Mouse (Mus musculus) hindbrain, embryonic 10.5 days (tissue): ENCODE measurements at regions not wholly inside any gene's neighbourhood (a gene's known extent, or its start where the extent isn't known, plus 50 kb on each side); places are given as distances from the start of the nearest gene placed in this dataset.

Source experiments
- DNase-seq: peaks from one replicate; pipeline ENCODE4 v3.0.0-alpha.2; 2017; ENCODE audit warnings: low spot score
- H3K27ac ChIP-seq: fragments of 300-500 bp; sonication (generic); 2 replicates; pipeline ENCODE4 v1.5.1; 2016; ENCODE audit warnings: mild to moderate bottlenecking, moderate library complexity
- H3K27me3 ChIP-seq: fragments of 300-500 bp; sonication (generic); 2 replicates; pipeline ENCODE4 v1.6.1; 2016; ENCODE audit warnings: mild to moderate bottlenecking; ENCODE audit not compliant: poor library complexity, insufficient read depth, severe bottlenecking
- H3K36me3 ChIP-seq: fragments of 300-500 bp; sonication (generic); 2 replicates; pipeline ENCODE4 v1.6.1; 2016; ENCODE audit warnings: mild to moderate bottlenecking, moderate library complexity
- H3K4me1 ChIP-seq: fragments of 300-500 bp; sonication (generic); replicated peaks from 2 replicates; pipeline ENCODE4 v1.6.1; 2016; ENCODE audit warnings: mild to moderate bottlenecking
- H3K4me3 ChIP-seq: fragments of 300-500 bp; sonication (generic); 2 replicates; pipeline ENCODE4 v1.5.1; 2016; ENCODE audit warnings: mild to moderate bottlenecking, moderate library complexity
- H3K9me3 ChIP-seq: fragments of 300-500 bp; sonication (generic); 2 replicates; pipeline ENCODE4 v1.6.1; 2016; ENCODE audit warnings: mild to moderate bottlenecking, moderate library complexity
- WGBS: fragments of 180-500 bp; shearing (Covaris S2); methylation state at CpG from one replicate; pipeline ENCODE4 v1.1.7; 2016; 5-methylcytosine and 5-hydroxymethylcytosine counted together

DNA sequence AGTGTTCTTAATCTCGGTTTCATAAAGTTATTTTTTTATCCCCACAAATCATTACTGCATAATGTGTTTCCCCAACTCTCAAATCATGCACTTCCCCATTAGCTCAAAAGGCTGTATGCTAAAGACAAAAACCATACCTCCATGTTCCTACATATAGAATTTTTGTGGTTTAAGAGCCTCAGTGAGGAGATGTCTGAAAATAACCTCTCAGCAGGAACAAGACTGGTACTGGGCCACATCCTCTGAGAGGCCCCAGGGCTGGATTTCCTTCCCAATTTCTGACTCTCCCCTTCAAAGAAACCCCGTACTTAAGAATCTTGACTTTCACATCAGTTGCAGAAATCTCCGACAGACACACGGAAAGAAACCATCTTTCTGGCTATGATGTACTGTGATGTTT lies 580.7 kb upstream of the Nox3 start:
- no peak for DNase-seq
- H3K27me3 ChIP-seq, result no peaks in the 10 kb centered on the region
- no peaks in the 10 kb centered on the region for H3K9me3 ChIP-seq
- H3K4me1 ChIP-seq, result no peaks in the 10 kb centered on the region
- H3K4me3 ChIP-seq, result no peak overlapping the region
- 86% methylated on average over 4 of the region's 4 CpGs for WGBS
- H3K36me3 ChIP-seq, result no peaks in the 10 kb centered on the region
- no peak overlapping the region for H3K27ac ChIP-seq

DNA sequence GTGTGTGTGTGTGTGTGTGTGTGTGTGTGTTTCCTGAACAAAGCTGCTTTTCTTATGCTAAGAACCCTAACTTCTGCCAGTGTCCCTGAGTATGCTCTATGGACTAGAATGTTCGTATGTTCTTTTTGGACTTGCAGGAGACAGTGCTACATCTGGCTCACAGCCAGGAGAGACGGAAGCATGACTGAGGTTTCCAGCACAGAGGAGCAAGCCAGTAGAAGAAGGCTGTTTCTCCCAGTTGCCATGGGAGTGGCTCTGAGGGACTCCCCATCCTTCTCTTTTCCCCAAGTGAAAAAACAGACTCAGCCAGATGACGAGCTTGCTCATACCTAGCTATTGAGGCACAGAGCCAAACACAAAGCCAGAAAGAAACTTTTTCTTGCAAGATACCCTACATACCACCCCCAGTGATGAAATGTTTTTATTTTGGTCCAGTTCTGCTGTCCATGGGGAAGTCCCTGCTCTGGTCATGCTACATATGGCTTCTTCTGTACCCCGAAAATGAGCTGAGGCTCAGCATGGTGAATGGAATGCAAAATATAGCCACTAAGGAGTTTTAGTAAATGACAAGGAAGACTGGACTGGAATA lies 582.3 kb upstream of the Nox3 start:
- Histone ChIP-seq H3K27me3 (no peaks in the 10 kb centered on the region), H3K27ac (no peak overlapping the region), H3K36me3 (no peaks in the 10 kb centered on the region), H3K9me3 (no peaks in the 10 kb centered on the region), H3K4me1 (no peaks in the 10 kb centered on the region), H3K4me3 (no peak overlapping the region)
- no peak for DNase-seq
- 82% methylated on average over 4 of the region's 4 CpGs for WGBS

DNA sequence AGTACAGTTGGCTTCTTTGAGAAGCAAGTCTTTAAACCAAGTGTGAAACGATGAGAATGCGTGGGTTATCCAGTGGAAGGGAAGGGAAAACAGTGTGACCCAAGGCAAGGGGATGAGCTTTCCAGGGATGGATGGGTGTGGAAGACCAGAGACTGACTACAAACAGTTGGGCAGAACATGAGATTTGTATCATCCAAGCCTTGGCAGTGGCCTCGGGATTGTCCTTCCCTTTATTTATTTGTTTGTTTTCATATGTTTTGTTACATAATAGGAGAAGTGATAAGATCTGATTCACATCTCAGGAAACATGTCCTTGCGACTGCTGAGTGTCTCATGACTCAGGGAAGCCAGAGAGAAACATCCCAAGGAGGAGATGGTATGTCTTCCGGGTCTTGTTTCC lies 585.4 kb upstream of the Nox3 start:
- WGBS, result 91% methylated on average over 5 of the region's 5 CpGs
- Histone ChIP-seq H3K9me3 (no peaks in the 10 kb centered on the region), H3K4me3 (no peak overlapping the region), H3K4me1 (no peaks in the 10 kb centered on the region), H3K27ac (no peak overlapping the region), H3K27me3 (no peaks in the 10 kb centered on the region), H3K36me3 (no peaks in the 10 kb centered on the region)
- DNase-seq, result no peak

DNA sequence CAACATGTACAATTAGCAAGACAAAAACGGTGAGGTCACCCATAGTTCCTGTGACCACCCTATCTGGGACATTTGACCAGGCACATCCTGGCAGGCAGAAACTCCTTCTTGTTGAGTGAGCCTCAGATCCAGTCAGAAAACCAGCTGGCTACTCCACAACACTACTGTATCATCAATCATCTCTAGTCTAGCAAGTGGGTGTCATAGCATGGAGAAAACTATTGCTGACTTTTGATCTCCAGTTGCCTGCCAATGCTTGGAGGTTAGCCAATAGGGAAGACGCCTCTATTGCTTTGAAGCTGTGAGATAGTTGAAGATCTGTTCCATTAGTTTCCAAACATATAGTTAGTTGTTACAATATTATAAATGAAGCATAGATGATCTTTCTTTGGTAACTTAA lies 595.4 kb upstream of the Nox3 start:
- WGBS, result 93% methylated on average over 2 of the region's 2 CpGs
- H3K9me3 ChIP-seq, result no peaks in the 10 kb centered on the region
- no peaks in the 10 kb centered on the region for H3K4me1 ChIP-seq
- no peak for DNase-seq
- H3K36me3 ChIP-seq, result no peaks in the 10 kb centered on the region
- no peak overlapping the region for H3K4me3 ChIP-seq
- no peaks in the 10 kb centered on the region for H3K27me3 ChIP-seq
- no peak overlapping the region for H3K27ac ChIP-seq

DNA sequence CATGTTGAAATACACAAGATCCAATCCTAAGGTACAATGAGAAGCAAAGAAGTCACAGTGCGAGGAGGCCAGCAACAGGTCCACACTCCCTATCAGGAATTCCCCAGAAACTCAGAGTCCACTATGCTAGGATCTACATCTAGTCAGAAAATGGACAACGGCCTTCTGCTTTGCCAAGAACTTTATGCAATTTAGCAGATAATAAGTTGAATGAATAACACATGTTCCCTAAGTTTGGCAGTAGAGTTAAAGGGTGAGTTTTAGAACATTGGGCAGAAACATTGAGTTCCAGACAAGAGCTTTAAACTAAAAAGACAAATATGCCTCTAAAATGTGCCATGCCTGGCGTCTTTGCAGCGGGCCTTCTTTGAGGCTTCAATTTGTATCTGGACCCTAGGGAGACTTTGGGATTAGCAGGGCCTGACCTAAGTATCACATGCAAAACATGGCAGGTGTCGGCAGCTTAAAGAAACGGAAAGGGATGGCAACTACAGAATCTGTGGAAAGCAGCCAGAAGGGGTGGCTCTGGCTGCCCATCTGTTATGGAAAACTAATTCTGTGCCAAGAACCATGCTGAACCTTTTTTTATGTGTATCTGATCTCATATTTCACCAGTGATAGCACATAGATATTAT lies 600.6 kb upstream of the Nox3 start:
- Histone ChIP-seq H3K27ac (no peak overlapping the region), H3K4me3 (no peak overlapping the region), H3K27me3 (no peaks in the 10 kb centered on the region), H3K36me3 (no peaks in the 10 kb centered on the region), H3K9me3 (no peaks in the 10 kb centered on the region), H3K4me1 (no peaks in the 10 kb centered on the region)
- WGBS, result 83% methylated on average over 6 of the region's 6 CpGs
- DNase-seq, result no peak

DNA sequence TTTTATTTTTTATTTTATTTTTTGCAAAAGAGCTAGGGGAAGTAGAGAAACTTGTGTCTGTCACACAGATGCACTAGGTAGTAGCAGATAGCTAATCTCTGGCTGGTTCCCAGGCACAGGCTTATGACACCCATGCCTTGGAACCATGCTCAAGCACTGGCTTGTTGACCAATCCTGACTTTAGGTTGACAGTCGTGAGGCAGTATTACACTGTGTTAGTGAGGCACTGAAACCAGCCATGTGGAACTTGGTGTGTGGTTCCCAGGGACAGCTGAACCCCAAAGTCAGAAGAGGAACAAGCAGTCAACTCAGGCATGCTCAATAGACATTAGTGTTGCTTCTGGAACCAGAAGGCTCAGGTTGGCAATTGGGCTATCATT lies 601.1 kb upstream of the Nox3 start:
- Histone ChIP-seq H3K9me3 (no peaks in the 10 kb centered on the region), H3K27ac (no peak overlapping the region), H3K4me1 (no peaks in the 10 kb centered on the region), H3K27me3 (no peaks in the 10 kb centered on the region), H3K4me3 (no peak overlapping the region), H3K36me3 (no peaks in the 10 kb centered on the region)
- DNase-seq, result no peak
- WGBS, result 74% methylated on average over 1 of the region's 1 CpGs

DNA sequence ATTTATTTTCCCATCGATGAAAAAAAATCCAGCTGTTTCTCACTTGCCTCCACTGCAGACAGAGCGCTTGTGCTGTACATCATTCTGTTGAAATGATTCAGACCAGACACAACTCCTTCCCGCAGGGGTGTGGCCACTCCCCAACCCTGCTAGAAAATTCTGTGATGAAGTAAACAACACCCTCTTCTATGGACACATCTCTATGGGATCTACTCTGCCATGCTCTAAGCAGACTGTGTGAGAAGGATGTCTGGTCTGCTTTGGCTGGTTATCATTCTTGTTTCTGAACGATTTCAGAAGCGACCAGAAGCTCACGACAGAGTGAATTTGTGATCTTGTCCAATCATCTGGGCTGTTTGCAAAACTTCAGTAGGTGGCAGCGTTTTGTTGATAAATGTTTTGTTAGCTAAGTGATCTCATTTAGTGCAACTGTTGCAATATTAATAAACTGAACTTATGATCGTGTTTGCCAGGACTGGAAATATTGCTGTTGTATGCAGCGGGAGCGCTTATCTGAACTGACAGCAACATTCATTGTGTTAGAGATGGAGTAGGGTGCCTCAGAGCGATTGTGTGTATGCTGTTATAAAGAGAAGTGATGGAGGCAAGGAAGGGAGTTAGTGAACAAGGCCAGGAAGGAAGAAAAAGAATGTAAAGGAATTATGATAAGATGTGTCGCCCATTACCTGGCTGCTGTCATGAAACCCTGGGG lies 605.2 kb upstream of the Nox3 start:
- DNase-seq, result no peak
- no peaks in the 10 kb centered on the region for H3K27me3 ChIP-seq
- no peaks in the 10 kb centered on the region for H3K9me3 ChIP-seq
- H3K4me3 ChIP-seq, result no peak overlapping the region
- H3K4me1 ChIP-seq, result no peaks in the 10 kb centered on the region
- H3K27ac ChIP-seq, result no peak overlapping the region
- H3K36me3 ChIP-seq, result no peaks in the 10 kb centered on the region
- WGBS, result 91% methylated on average over 12 of the region's 12 CpGs

DNA sequence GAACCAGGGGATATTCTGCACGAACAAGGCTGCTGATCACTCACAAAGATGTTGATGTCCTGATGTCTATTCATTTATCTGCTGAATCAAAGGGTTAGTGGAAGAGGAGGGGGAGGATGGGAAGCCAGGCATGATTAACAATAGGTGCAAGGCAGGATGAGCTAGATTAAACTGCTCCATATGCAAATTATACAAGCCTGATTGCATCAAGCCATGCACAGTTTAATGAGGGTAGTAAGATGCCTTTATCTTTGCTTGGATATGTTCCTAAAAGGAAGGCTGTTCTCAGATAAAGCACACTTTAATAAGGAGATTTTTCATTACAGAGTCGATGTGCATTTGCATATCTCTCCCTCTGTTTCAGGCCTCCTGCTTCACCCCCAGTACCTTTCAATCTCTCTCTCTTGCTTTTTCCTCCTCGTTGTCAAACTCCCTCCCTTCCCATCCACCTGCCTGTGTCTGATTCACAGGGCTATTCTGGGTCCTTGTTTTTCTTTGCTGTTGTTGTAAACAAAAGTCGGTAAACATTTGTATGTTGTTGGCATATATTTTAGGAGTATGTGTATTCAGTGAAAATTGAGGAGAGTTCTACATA lies 615.8 kb upstream of the Nox3 start:
- H3K27me3 ChIP-seq, result no peaks in the 10 kb centered on the region
- no peak overlapping the region for H3K27ac ChIP-seq
- no peak overlapping the region for H3K4me3 ChIP-seq
- H3K36me3 ChIP-seq, result no peaks in the 10 kb centered on the region
- H3K9me3 ChIP-seq, result no peaks in the 10 kb centered on the region
- 56% methylated on average over 4 of the region's 4 CpGs for WGBS
- DNase-seq, result no peak
- no peaks in the 10 kb centered on the region for H3K4me1 ChIP-seq

DNA sequence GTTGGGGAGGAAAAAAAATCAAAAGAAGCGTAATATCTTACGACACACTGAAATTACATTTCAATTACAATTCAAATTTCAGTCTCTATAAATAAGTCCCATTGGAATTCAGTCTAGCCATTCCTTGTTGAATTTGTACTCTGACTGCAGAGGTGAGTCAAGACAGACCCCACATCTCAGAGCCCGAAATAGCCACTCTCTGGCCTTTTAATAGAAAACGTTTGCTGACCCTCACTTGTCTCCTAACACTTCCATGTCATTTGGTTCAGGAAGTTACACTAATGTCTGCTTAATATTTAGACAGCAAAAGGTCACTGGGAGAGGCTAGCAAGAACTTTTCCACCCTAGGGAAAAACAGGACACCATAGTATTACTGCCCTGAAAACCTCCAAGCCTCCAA lies 623.1 kb upstream of the Nox3 start:
- no peaks in the 10 kb centered on the region for H3K27me3 ChIP-seq
- no peak for DNase-seq
- no peaks in the 10 kb centered on the region for H3K36me3 ChIP-seq
- H3K4me1 ChIP-seq, result no peaks in the 10 kb centered on the region
- H3K27ac ChIP-seq, result no peak overlapping the region
- no peaks in the 10 kb centered on the region for H3K9me3 ChIP-seq
- no peak overlapping the region for H3K4me3 ChIP-seq
- WGBS, result 88% methylated on average over 4 of the region's 4 CpGs

DNA sequence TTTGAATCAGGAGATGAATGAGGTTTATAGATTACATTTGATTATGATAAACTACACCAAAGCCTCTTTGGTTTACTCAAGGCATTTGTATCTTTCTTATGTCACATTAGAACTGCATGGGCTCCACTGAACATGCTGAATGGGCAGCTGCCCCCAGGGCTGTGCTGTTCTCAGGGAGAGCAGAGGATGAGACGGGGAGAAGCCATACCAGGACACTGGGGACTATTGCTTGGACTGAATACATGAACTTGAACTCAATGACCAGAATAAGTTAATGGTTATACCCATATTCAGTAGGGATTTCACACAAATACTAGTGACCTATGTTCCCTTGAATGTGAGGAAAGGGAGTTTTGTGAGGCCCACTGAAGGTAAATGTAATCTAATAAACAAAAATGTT lies 632.7 kb upstream of the Nox3 start:
- DNase-seq, result no peak
- no peak overlapping the region for H3K27ac ChIP-seq
- no peaks in the 10 kb centered on the region for H3K9me3 ChIP-seq
- no peak overlapping the region for H3K4me3 ChIP-seq
- no peaks in the 10 kb centered on the region for H3K4me1 ChIP-seq
- H3K27me3 ChIP-seq, result no peaks in the 10 kb centered on the region
- 67% methylated on average over 1 of the region's 1 CpGs for WGBS
- H3K36me3 ChIP-seq, result no peaks in the 10 kb centered on the region

DNA sequence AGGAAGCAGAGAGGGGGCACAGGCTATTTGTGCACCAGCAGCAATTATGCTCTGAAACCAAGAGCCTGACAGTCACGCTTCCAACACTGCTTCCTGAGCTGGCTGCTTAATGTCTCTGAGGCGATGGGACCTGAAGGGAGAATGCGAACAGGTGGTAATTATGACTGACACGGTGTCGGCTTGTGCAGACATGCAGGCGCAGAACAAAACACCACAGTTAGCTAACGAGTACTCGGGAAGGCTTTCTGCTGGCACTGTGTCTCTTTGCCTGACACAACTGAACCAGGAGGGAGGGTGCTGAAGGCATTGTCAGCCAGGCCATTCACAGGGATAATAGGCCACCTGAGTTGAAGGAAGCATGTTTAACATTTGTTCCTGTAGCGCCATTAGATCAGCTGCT lies 635.6 kb upstream of the Nox3 start:
- no peak overlapping the region for H3K4me3 ChIP-seq
- no peak for DNase-seq
- H3K36me3 ChIP-seq, result no peaks in the 10 kb centered on the region
- no peaks in the 10 kb centered on the region for H3K4me1 ChIP-seq
- H3K27me3 ChIP-seq, result no peaks in the 10 kb centered on the region
- H3K27ac ChIP-seq, result no peak overlapping the region
- 76% methylated on average over 9 of the region's 9 CpGs for WGBS
- no peaks in the 10 kb centered on the region for H3K9me3 ChIP-seq

DNA sequence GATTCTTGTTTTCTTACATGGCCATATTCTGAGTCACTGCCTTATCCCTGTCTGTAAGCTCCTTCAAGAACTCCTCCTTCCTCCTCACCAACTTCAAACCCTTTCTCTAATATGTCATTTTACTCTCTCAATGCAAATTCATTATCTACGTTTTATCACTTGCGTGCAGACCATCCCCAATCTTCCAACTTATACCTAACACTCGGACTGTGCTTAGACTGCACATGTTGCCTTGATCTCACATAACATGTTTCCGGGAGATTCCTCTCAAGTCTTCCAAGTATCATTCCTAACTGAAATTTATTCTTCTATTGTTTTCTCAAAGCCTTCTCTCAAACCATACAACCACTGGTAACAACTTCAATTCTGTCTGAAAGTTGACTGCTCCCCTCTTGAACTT lies 637.0 kb upstream of the Nox3 start:
- Histone ChIP-seq H3K4me3 (no peak overlapping the region), H3K27ac (no peak overlapping the region), H3K9me3 (no peaks in the 10 kb centered on the region), H3K4me1 (no peaks in the 10 kb centered on the region), H3K36me3 (no peaks in the 10 kb centered on the region), H3K27me3 (no peaks in the 10 kb centered on the region)
- WGBS, result 93% methylated on average over 4 of the region's 4 CpGs
- DNase-seq, result no peak

DNA sequence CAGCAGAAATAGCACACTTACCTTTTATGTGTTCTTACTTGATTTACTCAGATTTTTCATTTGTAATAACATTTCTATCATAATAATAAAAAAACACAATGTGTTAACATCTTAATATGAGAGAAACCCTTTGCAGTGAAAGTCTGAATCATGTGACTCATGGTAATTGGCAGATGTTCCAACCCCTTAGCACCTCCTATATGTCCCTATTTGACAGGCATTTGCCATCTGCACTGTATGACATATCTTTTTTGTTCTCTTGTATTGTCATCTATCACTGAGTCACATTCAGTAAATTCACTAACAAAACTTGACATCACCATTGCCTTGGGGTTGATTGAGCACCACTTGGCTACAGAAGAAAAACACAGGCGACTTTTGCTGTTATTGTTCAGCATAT lies 641.1 kb upstream of the Arid1b start:
- H3K4me1 ChIP-seq, result no peaks in the 10 kb centered on the region
- no peaks in the 10 kb centered on the region for H3K27me3 ChIP-seq
- 75% methylated on average over 1 of the region's 1 CpGs for WGBS
- no peak overlapping the region for H3K27ac ChIP-seq
- H3K9me3 ChIP-seq, result no peaks in the 10 kb centered on the region
- no peak for DNase-seq
- H3K36me3 ChIP-seq, result no peaks in the 10 kb centered on the region
- H3K4me3 ChIP-seq, result no peak overlapping the region
